Mouse (Mus musculus) limb, embryonic 14.5 days (tissue): ENCODE results near the gene Wbp1. TPM values are rescaled to one million over a fixed set of nuclear protein-coding genes. Genes with fewer than 3 reads are reported as not detected.

Source experiments
- ATAC-seq: fragments of 200-750 bp; cut with Nextera tagmentation; 2 replicates; pipeline ENCODE4 v1.8.0; 2017; ENCODE audit warnings: low read depth, moderate number of reproducible peaks, moderate TSS enrichment; ENCODE audit not compliant: low FRiP score
- DNase-seq: peaks from one replicate; pipeline ENCODE4 v3.0.0-alpha.2; 2015; ENCODE audit warnings: low spot score
- H3K27ac ChIP-seq: fragments of 300-500 bp; sonication (generic); replicated peaks from 2 replicates; pipeline ENCODE4 v1.5.1; 2014; ENCODE audit warnings: low read depth, mild to moderate bottlenecking, low read length, moderate library complexity, mixed read lengths
- H3K27me3 ChIP-seq: fragments of 300-500 bp; sonication (generic); 2 replicates; pipeline ENCODE4 v1.6.1; 2014; ENCODE audit warnings: low read length, mixed read lengths; ENCODE audit not compliant: control insufficient read depth, insufficient read depth
- H3K36me3 ChIP-seq: fragments of 300-500 bp; sonication (generic); 2 replicates; pipeline ENCODE4 v1.6.1; 2014; ENCODE audit warnings: mild to moderate bottlenecking, low read length, moderate library complexity, mixed read lengths; ENCODE audit not compliant: control insufficient read depth, insufficient read depth
- H3K4me1 ChIP-seq: fragments of 300-500 bp; sonication (generic); 2 replicates; pipeline ENCODE4 v1.6.1; 2014; ENCODE audit warnings: antibody characterized with exemption, low read length, mixed read lengths; ENCODE audit not compliant: control insufficient read depth, insufficient read depth
- H3K4me2 ChIP-seq: fragments of 300-500 bp; sonication (generic); replicated peaks from 2 replicates; pipeline ENCODE4 v1.6.1; 2014; ENCODE audit warnings: low read depth, mild to moderate bottlenecking, low read length, moderate library complexity; ENCODE audit not compliant: severe bottlenecking
- H3K4me3 ChIP-seq: fragments of 300-500 bp; sonication (generic); replicated peaks from 2 replicates; pipeline ENCODE4 v1.5.1; 2014; ENCODE audit warnings: low read length
- H3K9ac ChIP-seq: fragments of 300-500 bp; sonication (generic); 2 replicates; pipeline ENCODE4 v1.6.1; 2014; ENCODE audit warnings: mild to moderate bottlenecking, low read depth, low read length, moderate library complexity; ENCODE audit not compliant: severe bottlenecking
- H3K9me3 ChIP-seq: fragments of 300-500 bp; sonication (generic); 2 replicates; pipeline ENCODE4 v1.6.1; 2016; ENCODE audit warnings: low read length; ENCODE audit not compliant: control insufficient read depth
- POLR2A ChIP-seq: fragments of 200-500 bp; IDR thresholded peaks from 2 replicates; pipeline ENCODE4 v1.8.0; 2012; ENCODE audit warnings: inconsistent platforms, mild to moderate bottlenecking, moderate library complexity, borderline replicate concordance; ENCODE audit not compliant: insufficient read depth, insufficient read length; ENCODE audit errors: extremely low read depth
- WGBS: fragments of 180-500 bp; shearing (Covaris S2); extraction: QIAGEN DNeasy Blood & Tissue Kit; methylation state at CpG from one replicate; pipeline ENCODE4 v1.1.7; 2014; 5-methylcytosine and 5-hydroxymethylcytosine counted together
- polyA plus RNA-seq, 2 experiments: library from polyadenylated mRNA; depleted of rRNA in 1 of 2; stranded (reverse) in 1 of 2; unstranded in 1 of 2; fragments of >200 nt; fragmentation: Nextera tagmentation in 1 of 2; extraction: Ambion mirVana in 1 of 2; gene quantifications; 2 replicates each; pipeline versions ENCODE4 v1.2.1 to v1.2.3; 2012 to 2014

The Wbp1 gene
- polyA plus RNA-seq, 2 experiments, result 83.0 to 191 TPM

- Histone ChIP-seq H3K4me3 (peak overlapping the region; percentile 84), H3K4me1 (peaks cover 17% of the 10 kb centered on the region), H3K9me3 (no peaks in the 10 kb centered on the region), H3K9ac (peak overlapping the region; percentile 84), H3K36me3 (peaks cover 33% of the 10 kb centered on the region), H3K27ac (0 out of 2 replicates have a peak overlapping the region, but pooled peaks have one; percentile 73), H3K4me2 (peak overlapping the region; percentile 94), H3K27me3 (no peaks in the 10 kb centered on the region)
- no peak for TF ChIP-seq POLR2A
- no peak for ATAC-seq
- no peak for DNase-seq
- WGBS, result 79% methylated on average over 11 of the region's 11 CpGs
These were observed 4.8 kb downstream of the Wbp1 start for GRCm38 (mm10) chr6:83116373-83117164.

GRCm38 (mm10) chr6:83115682-83116372, 5.5 kb downstream of the Wbp1 start:
- 2% methylated on average over 24 of the region's 48 CpGs for WGBS

GRCm38 (mm10) chr6:83115011-83115671, 6.2 kb downstream of the Wbp1 start, which contains the start of gene Mogs:
Gene Mogs (plus strand): TSS chr6:83115496.
- Histone ChIP-seq H3K27me3 (no peaks in the 10 kb centered on the region), H3K4me1 (peaks cover 16% of the 10 kb centered on the region), H3K27ac (peak within 1 kb of the TSS; percentile 73), H3K36me3 (peaks cover 40% of the 10 kb centered on the region), H3K4me3 (peak within 1 kb of the TSS; percentile 84), H3K9me3 (no peaks in the 10 kb centered on the region), H3K9ac (peak within 1 kb of the TSS; percentile 84), H3K4me2 (peak within 1 kb of the TSS; percentile 94)
- DNase-seq (peak; percentile 81), ATAC-seq (peak; percentile 90)
- peak; percentile 75; the same call in 1 of the 2 replicates for TF ChIP-seq POLR2A
- WGBS, result 2% methylated on average over 41 of the region's 58 CpGs

More at GRCm38 (mm10) chr6:83115682-83116372, 5.5 kb downstream of the Wbp1 start:
- peak overlapping the region; percentile 94 for H3K4me2 ChIP-seq
- peak overlapping the region; percentile 84 for H3K4me3 ChIP-seq
- H3K27ac ChIP-seq, result peak overlapping the region; percentile 73
- H3K4me1 ChIP-seq, result peaks cover 17% of the 10 kb centered on the region
- H3K36me3 ChIP-seq, result peaks cover 37% of the 10 kb centered on the region
- DNase-seq (no peak), ATAC-seq (peak; percentile 35)
- H3K9ac ChIP-seq, result peak overlapping the region; percentile 84
- no peaks in the 10 kb centered on the region for H3K9me3 ChIP-seq
- H3K27me3 ChIP-seq, result no peaks in the 10 kb centered on the region
- no peak for TF ChIP-seq POLR2A

GRCm38 (mm10) chr6:83111510-83112136, 9.7 kb downstream of the Wbp1 start:
- Histone ChIP-seq H3K4me3 (no peak overlapping the region), H3K9me3 (no peaks in the 10 kb centered on the region), H3K4me2 (no peak overlapping the region), H3K27ac (no peak overlapping the region), H3K36me3 (peaks cover 13% of the 10 kb centered on the region), H3K27me3 (no peaks in the 10 kb centered on the region), H3K9ac (no peak overlapping the region), H3K4me1 (peaks cover 16% of the 10 kb centered on the region)
- TF ChIP-seq POLR2A, result no peak
- 90% methylated on average over 4 of the region's 4 CpGs for WGBS
- ATAC-seq (no peak), DNase-seq (no peak)
